Mouse (Mus musculus): Measurements from ENCODE around the gene Zbtb9. TPM values are rescaled to one million over a fixed set of nuclear protein-coding genes. Genes with fewer than 3 reads are reported as not detected.

The Zbtb9 gene
- total RNA-seq, 2 experiments from 2014 or later = 16.3 to 18.3 TPM

DNA sequence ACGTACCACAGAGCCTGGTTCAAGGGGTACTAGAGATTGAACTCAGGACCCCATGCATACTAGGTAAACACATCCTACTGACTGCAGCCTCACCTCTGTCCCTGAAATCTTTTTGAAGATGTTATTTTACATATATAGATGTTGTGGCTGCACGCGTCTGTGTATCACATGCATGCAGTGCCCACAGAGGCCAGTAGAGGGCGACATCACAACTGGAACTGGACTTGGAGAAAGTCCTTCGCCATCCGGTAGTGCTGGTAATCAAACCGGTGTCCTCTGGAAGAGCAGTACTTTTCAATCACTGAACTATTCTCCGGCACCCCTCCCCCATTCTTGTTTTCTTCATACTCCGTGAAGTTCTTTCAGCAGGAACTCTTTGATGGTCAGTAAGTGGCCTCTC is 31.5 kb downstream of the Zbtb9 start:
- Histone ChIP-seq H3K27ac (no peak overlapping the region), H3K4me3 (no peak overlapping the region)
- intact Hi-C loops (cut with DNase I) = no loop called here
- no peak for DNase-seq (ENCODE audit: extremely low spot score in 1 of 2, low spot score in 2 of 2)
- TF ChIP-seq CTCF (IDR thresholded peaks at IDR 0.05) = peak; percentile 70

DNA sequence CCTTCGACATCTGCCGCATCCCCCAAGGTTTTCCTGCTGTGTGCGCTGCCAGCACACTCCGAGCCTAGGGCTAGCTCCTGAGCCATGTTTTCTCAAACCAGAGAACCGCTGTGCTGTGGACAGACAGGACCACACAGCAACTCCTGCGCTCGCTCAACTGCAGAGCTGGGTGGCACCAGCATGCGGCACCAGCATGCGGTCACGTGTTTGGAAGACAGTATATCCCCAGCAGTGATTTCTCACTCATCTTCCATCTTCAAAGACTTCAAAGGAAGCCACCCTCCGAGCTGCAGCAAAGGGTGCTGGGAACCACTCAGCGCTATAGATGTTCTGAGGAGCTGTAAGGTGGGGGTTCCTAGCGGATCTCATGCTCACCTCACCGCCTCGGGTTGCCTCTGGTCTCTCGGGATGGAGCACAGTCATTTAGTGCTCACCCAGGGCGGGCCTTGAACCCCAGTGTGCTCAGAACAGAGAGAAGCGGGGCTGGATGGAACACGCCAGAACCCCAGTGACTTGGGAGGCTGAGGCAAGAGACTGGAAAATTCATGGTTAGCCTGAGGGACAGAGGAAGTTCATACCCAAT is 32.0 kb downstream of the Zbtb9 start:
- no peak for TF ChIP-seq CTCF (IDR thresholded peaks at IDR 0.05)
- Histone ChIP-seq H3K4me3 (no peak overlapping the region), H3K27ac (peak overlapping the region; percentile 22; the same call in 1 of the 2 replicates)
- no peak for DNase-seq (ENCODE audit: extremely low spot score in 1 of 2, low spot score in 2 of 2)
- intact Hi-C loops (cut with DNase I) = no loop called here

DNA sequence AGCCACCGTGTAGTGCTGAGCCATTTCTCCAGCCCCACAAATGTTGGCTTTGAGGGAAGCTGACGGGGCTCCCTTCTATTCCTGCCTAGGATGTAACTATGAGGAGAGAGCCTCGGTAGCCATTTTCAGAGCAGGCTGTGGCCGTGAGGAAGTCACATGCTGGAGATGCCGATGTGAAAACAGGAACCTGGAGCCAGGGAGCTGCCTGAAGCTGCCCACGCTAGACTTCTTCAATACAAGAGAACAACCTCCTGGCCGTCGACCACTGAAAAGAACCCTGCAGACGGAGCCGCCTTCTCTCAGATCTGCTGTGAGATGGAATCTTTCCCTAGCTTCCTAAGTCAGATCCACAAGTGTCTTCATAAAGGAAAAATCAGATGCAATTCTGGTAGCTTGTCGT is 32.7 kb downstream of the Zbtb9 start:
- intact Hi-C loops (cut with DNase I) = no loop called here
- no peak for TF ChIP-seq CTCF (IDR thresholded peaks at IDR 0.05)
- no peak for DNase-seq (ENCODE audit: extremely low spot score in 1 of 2, low spot score in 2 of 2)
- Histone ChIP-seq H3K4me3 (no peak overlapping the region), H3K27ac (peak overlapping the region; percentile 22)

DNA sequence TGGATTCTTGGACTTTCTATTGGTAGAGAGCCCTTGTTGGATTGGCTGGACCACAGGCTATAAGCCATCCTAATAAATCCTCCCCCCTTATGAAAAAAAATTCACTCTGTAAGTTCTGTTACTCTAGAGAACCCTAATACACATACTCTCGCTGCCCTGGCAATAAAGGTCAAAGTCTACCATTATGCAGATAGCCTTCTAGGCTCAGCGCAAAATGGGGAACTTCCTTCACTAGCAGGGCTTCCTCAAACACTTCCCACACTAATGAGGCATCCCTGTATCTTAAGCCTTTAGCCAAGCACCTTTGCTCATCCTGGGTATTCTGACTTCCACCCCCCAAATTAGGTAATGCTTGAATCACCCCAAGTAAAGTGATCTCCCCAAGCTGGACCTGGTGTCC is 35.3 kb downstream of the Zbtb9 start:
- Histone ChIP-seq H3K27ac (no peak overlapping the region), H3K4me3 (no peak overlapping the region)
- intact Hi-C loops (cut with DNase I) = no loop called here
- TF ChIP-seq CTCF (IDR thresholded peaks at IDR 0.05) = no peak
- no peak for DNase-seq (ENCODE audit: extremely low spot score in 1 of 2, low spot score in 2 of 2)

DNA sequence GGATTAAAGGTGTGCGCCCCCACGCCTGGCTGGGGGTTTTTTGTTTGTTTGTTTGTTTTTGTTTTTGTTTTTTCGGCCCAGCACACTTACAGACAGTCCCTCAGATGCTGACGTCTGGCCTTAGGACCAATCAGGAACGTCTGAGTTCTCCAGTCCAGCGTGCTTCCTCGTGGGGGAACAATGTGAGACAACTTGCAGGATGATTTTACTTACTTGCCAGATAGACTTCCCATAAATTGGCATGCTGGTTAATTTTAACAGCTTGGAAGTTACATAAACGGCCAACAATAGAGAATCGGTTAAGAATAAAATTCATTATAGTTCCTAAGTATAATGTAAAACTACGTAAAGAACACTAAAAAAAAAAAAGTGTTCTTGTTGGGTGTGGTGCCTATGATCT is 38.2 kb downstream of the Zbtb9 start:
- DNase-seq (ENCODE audit: extremely low spot score in 1 of 2, low spot score in 2 of 2) = no peak
- Histone ChIP-seq H3K4me3 (no peak overlapping the region), H3K27ac (peak overlapping the region; percentile 80)
- intact Hi-C loops (cut with DNase I) = loop anchor here (5.0 kb wide), 1 partner anchor 64 kb away; no protein-coding TSS in a partner anchor
- no peak for TF ChIP-seq CTCF (IDR thresholded peaks at IDR 0.05)

DNA sequence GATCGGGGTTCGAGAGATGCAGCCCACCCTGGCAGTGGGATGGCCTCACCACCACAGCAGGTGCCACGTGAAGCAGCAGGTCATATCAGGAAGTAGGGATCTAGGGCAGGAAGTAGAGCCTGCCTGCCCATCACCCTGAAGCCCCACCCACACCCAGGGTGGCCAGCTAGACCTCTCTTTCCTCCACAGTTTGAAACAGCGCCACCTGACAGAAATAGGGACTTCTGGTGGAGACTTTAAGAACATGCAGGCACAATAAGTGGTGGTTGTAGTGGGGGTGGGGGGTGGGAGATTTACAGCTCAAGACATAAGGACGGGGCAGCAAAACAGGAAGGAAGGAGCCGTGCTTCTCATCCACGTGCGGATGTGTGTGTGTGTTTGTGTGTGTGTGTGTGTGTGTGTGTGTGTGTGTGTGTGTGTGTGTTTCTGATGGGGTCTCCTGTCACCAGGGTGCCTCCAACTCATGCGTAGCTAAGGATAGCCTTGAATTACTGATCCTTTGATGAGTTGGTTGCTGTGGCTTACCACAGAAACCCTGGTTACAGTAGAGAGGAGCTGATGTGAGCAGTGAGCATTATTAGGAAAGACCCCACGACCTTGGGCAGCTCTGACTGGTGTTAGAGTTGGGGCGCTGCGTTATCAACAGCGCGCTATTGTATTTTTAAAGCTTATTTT is 39.2 kb downstream of the Zbtb9 start:
- H3K27ac ChIP-seq = peak overlapping the region; percentile 80
- no peak; the same call in none of the 2 replicates for TF ChIP-seq CTCF (IDR thresholded peaks at IDR 0.05)
- H3K4me3 ChIP-seq = no peak overlapping the region
- intact Hi-C loops (cut with DNase I) = loop anchor here (5.0 kb wide), 1 partner anchor 65 kb away; no protein-coding TSS in a partner anchor
- DNase-seq (ENCODE audit: extremely low spot score in 1 of 2, low spot score in 2 of 2) = no peak

DNA sequence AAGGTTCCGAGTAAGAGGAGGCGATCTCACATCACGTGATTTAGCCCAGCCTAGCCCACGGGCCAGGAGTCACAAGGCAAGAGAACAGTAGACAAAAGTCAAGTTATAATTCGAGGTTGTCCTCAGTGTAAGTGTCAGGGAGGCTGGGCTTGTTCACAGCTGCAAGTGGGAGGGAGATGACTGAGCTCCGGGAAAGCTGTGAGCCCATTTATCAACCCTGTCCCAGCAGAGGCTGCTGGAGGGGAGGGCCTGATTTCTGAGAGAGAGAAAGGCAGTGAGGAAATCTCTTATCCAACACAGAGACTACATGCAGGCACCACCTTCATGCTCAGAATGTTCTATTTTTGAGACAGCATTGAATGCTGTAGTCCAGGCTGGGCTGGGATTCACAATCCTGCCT is 39.9 kb downstream of the Zbtb9 start:
- peak in 1 of 2 experiments; percentile 46 for DNase-seq (ENCODE audit: extremely low spot score in 1 of 2, low spot score in 2 of 2)
- no peak overlapping the region for H3K4me3 ChIP-seq
- intact Hi-C loops (cut with DNase I) = loop anchor here (5.0 kb wide), 1 partner anchor 66 kb away; no protein-coding TSS in a partner anchor
- no peak for TF ChIP-seq CTCF (IDR thresholded peaks at IDR 0.05)
- H3K27ac ChIP-seq = peak overlapping the region; percentile 42

DNA sequence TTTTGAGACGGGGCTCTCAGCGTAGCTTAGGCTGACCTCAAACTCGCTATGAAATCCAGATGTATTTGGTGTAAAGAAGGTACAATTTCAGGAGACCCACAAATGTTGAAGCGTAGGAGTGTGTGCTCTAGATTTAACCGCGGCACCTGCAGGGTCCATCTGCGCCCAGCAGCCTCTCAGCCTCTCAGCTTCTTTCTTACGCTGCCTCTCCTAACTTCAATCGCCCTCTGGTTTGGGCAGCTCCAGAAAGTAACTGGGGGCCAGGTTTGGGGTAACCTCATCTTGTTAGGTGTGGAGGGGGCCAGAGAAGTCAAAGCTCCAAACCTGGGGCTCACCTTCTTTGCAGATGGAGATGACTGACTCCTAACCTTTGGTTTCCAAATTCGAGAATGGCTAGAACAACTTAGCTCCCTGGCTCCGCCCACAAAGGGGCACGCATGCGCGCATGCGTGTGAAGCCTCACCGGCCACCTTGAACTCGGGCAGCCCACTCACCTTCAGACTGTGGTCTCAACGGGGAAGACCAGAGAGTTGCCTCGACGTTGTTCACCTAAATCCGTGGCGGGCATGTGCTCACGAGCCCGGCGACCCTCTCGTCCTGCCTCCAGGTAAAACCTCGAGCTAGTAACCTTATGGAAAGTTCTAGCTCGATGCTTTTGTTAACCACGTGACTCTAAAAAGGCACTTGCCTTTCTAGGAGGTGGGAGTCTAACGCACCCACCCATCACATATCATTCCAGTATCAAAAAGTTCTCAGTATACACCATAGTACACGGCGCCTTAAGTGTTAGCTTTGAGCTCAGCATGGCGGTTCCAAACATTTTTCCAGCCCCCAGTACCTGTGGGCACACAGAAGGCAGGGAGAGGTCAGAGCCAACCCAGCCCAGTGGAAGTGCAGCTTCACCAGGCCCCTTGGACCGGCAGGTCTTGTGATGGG is 44.9 kb downstream of the Zbtb9 start:
- Histone ChIP-seq H3K27ac (peak overlapping the region; percentile 96), H3K4me3 (peak overlapping the region; percentile 50)
- intact Hi-C loops (cut with DNase I) = no loop called here
- peak; percentile 78 to 79 for DNase-seq (ENCODE audit: extremely low spot score in 1 of 2, low spot score in 2 of 2)
- no peak for TF ChIP-seq CTCF (IDR thresholded peaks at IDR 0.05)

DNA sequence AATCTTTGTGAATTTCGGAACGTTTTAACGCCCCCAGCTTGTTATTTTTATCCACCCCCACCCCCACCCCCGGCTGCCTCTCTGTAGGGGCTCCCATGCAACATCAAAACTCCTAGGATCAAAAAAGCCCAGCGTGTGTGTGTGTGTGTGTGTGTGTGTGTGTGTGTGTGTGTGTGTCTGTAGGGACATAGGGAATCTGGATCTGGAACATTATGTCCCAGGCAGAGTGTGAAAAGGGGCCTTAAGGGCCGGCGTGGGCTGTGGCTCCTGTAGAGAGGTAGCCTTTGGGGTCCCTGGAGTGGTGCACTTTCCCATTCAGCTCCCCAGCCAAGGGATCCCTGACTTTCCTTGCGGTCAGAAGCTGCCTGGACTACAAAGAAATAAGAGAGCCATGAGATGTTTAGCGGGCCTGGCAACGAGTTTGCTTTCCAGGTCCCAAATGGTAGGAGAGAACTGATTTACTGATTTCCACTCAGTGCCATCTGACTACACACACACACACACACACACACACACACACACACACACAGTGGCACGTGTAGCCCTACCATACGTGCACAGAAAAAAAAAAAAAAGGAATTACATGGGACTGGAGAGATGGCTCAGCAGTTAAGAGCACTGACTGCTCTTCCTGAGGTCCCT is 45.7 kb downstream of the Zbtb9 start:
- intact Hi-C loops (cut with DNase I) = no loop called here
- peak overlapping the region; percentile 50 for H3K4me3 ChIP-seq

DNA sequence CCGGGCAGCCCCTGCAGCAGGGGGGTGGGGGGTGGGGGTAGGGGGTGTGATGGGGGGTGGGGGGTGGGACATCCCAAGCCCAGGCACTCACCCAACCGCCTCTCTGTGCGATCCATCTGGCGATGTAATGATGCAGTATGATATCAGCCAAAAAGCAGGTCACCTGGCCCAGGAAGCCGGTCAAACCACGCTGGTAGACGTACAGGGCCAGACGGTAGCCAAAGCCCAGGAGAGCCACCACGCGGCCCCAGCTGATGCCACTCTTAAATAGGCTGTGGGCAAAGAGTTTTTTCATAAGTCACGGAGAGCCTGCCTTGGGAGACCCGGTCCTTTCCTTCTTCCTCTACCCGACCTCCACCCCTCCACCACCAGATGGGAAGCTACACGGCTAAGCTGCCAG is 48.1 kb downstream of the Zbtb9 start:
- no peak for DNase-seq (ENCODE audit: extremely low spot score in 1 of 2, low spot score in 2 of 2)
- H3K27ac ChIP-seq = no peak overlapping the region
- no peak for TF ChIP-seq CTCF (IDR thresholded peaks at IDR 0.05)
- H3K4me3 ChIP-seq = no peak overlapping the region
- intact Hi-C loops (cut with DNase I) = loop anchor here (2.0 kb wide), 1 partner anchor 48 kb away; the partner anchor contains the start of gene Zbtb9

More for the DNA sequence above, 45.7 kb downstream of the Zbtb9 start:
- peak in 1 of 2 experiments; percentile 39 for DNase-seq (ENCODE audit: extremely low spot score in 1 of 2, low spot score in 2 of 2)
- peak overlapping the region; percentile 96 for H3K27ac ChIP-seq
- no peak for TF ChIP-seq CTCF (IDR thresholded peaks at IDR 0.05)

DNA sequence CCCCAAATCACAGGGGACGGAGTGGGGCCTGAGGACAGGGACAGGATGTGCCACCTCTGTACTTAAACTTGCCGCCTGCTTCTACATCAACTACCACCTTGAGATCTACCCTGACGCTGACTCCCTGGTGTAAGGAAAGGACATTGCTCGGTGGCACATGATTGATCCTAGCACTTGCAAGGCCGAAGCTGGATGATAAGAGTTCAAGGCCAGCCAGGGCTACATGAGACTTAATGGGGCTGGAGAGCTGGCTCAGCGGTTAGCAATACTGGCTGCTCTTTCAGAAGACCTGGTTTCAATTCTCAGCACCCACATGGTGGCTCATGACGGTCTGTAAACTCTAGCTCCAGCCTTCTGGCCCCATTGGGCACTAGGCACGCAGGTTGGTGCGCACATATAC is 48.8 kb downstream of the Zbtb9 start:
- no peak for TF ChIP-seq CTCF (IDR thresholded peaks at IDR 0.05)
- intact Hi-C loops (cut with DNase I) = loop anchor here (2.0 kb wide), 1 partner anchor 49 kb away; the partner anchor contains the start of gene Zbtb9

More for the DNA sequence above, 48.8 kb downstream of the Zbtb9 start:
- no peak overlapping the region for H3K4me3 ChIP-seq
- no peak for DNase-seq (ENCODE audit: extremely low spot score in 1 of 2, low spot score in 2 of 2)
- no peak overlapping the region for H3K27ac ChIP-seq

Data from left cerebral cortex, adult 2 months (tissue).